Mouse (Mus musculus) midbrain, embryonic 12.5 days (tissue): Measurements from ENCODE around the gene Ddb1. TPM values are rescaled to one million over a fixed set of nuclear protein-coding genes. Genes with fewer than 3 reads are reported as not detected.

ENCODE experiments used
- ATAC-seq: fragments of 200-750 bp; cut with Nextera tagmentation; 2 replicates; pipeline ENCODE4 v1.8.0; 2017; ENCODE audit warnings: low read depth, moderate TSS enrichment, moderate library complexity; ENCODE audit not compliant: low FRiP score
- H3K27ac ChIP-seq: fragments of 300-500 bp; sonication (generic); replicated peaks from 2 replicates; pipeline ENCODE4 v1.5.1; 2016; ENCODE audit warnings: mild to moderate bottlenecking
- H3K27me3 ChIP-seq: fragments of 300-500 bp; sonication (generic); 2 replicates; pipeline ENCODE4 v1.6.1; 2016; ENCODE audit warnings: mild to moderate bottlenecking
- H3K36me3 ChIP-seq: fragments of 300-500 bp; sonication (generic); 2 replicates; pipeline ENCODE4 v1.6.1; 2016
- H3K4me1 ChIP-seq: fragments of 300-500 bp; sonication (generic); 2 replicates; pipeline ENCODE4 v1.6.1; 2016
- H3K4me2 ChIP-seq: fragments of 300-500 bp; sonication (generic); replicated peaks from 2 replicates; pipeline ENCODE4 v1.6.1; 2016; ENCODE audit warnings: mild to moderate bottlenecking, moderate library complexity
- H3K4me3 ChIP-seq: fragments of 300-500 bp; sonication (generic); 2 replicates; pipeline ENCODE4 v1.5.1; 2016; ENCODE audit warnings: mild to moderate bottlenecking
- H3K9ac ChIP-seq: fragments of 300-500 bp; sonication (generic); replicated peaks from 2 replicates; pipeline ENCODE4 v1.6.1; 2016; ENCODE audit warnings: mild to moderate bottlenecking, moderate library complexity
- H3K9me3 ChIP-seq: fragments of 300-500 bp; sonication (generic); 2 replicates; pipeline ENCODE4 v1.6.1; 2016; ENCODE audit warnings: mild to moderate bottlenecking
- WGBS: fragments of 180-500 bp; shearing (Covaris S2); methylation state at CpG from one replicate; pipeline ENCODE4 v1.1.7; 2016; 5-methylcytosine and 5-hydroxymethylcytosine counted together
- polyA plus RNA-seq: library from polyadenylated mRNA; unstranded; fragments of >200 nt; fragmentation: Nextera tagmentation; extraction: Ambion mirVana; gene quantifications from 2 replicates; pipeline ENCODE4 v1.2.1, GENCODE M21; 2016

Gene Ddb1
- polyA plus RNA-seq, 1 experiment from 2014 or later: 413 TPM

DNA sequence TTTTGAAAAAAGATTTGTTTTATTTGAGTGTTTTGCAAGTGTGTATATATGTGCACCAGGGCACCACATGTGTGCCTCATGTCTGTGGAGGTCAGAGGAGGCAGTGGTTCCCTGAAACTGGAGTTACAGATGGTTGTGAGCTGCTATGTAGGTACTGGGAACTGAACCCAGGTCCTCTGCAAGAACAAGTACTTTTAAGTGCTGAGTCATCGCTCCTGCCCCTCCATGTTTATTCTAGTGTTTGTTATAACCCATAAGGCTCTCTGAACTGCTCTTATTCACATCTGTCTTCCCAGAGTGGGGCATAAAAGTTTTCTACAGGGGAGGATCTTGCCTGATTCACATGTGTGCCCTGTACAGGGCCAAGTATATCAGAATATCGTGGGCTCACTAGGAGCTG is 5.5 kb upstream of the Ddb1 start:
- Histone ChIP-seq H3K9ac (no peak overlapping the region), H3K9me3 (no peaks in the 10 kb centered on the region), H3K36me3 (peaks cover 29% of the 10 kb centered on the region), H3K27ac (no peak overlapping the region), H3K4me3 (no peak overlapping the region), H3K4me1 (peaks cover 17% of the 10 kb centered on the region), H3K27me3 (no peaks in the 10 kb centered on the region), H3K4me2 (no peak overlapping the region)
- 91% methylated on average over 2 of the region's 2 CpGs for WGBS
- no peak for ATAC-seq

DNA sequence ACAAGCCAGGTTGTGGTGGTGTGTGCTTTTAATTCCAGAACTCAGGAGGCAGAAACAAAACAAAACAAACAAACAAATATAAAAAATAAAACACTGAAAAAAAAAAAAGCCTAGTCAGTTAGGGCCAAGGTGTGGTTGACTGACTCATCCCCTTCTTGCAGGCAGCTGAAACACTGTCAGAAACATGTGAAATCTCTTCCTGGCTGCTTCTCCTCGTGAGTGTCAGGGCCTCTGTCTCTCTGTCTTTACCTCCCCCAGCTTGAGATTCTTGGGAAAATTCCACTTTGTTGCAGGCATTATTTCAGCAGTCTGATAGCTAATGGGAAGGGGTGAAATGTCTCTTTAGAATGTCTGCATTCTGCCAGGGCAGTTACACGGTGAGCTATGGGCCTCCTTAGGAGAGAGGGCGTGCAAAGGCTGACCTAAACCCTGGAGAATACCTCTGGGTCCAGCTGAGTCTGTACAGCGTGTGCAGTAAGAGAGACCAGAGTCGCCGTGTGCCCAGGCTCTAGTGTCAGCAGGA is 2.8 kb upstream of the Ddb1 start:
- H3K27ac ChIP-seq: peak overlapping the region; percentile 96
- peaks cover 30% of the 10 kb centered on the region for H3K4me1 ChIP-seq
- WGBS: 4% methylated on average over 6 of the region's 6 CpGs

GRCm38 (mm10) chr19:10602787-10603186 is 2.3 kb upstream of the Ddb1 start:
- Histone ChIP-seq H3K4me1 (peaks cover 32% of the 10 kb centered on the region), H3K4me3 (peak overlapping the region; percentile 36), H3K4me2 (peak overlapping the region; percentile 57), H3K27ac (peak overlapping the region; percentile 96), H3K9ac (peak overlapping the region; percentile 75), H3K9me3 (no peaks in the 10 kb centered on the region), H3K27me3 (no peaks in the 10 kb centered on the region), H3K36me3 (peaks cover 18% of the 10 kb centered on the region)
- WGBS: 1% methylated on average over 9 of the region's 9 CpGs
- ATAC-seq: peak; percentile 68

More for the DNA sequence above, 2.8 kb upstream of the Ddb1 start:
- Histone ChIP-seq H3K9ac (peak overlapping the region; percentile 75), H3K4me2 (peak overlapping the region; percentile 57), H3K27me3 (no peaks in the 10 kb centered on the region), H3K4me3 (peak overlapping the region; percentile 36), H3K9me3 (no peaks in the 10 kb centered on the region), H3K36me3 (peaks cover 15% of the 10 kb centered on the region)
- ATAC-seq: peak; percentile 44

GRCm38 (mm10) chr19:10603660-10604523 is 1.2 kb upstream of the Ddb1 start:
- no peak for ATAC-seq
- WGBS: 86% methylated on average over 18 of the region's 18 CpGs
- H3K36me3 ChIP-seq: peaks cover 25% of the 10 kb centered on the region
- H3K27me3 ChIP-seq: no peaks in the 10 kb centered on the region
- H3K4me1 ChIP-seq: peaks cover 33% of the 10 kb centered on the region
- no peaks in the 10 kb centered on the region for H3K9me3 ChIP-seq
- no peak overlapping the region for H3K4me2 ChIP-seq
- no peak overlapping the region for H3K27ac ChIP-seq
- H3K4me3 ChIP-seq: no peak overlapping the region
- H3K9ac ChIP-seq: 0 out of 2 replicates have a peak overlapping the region, but pooled peaks have one; percentile 16

DNA sequence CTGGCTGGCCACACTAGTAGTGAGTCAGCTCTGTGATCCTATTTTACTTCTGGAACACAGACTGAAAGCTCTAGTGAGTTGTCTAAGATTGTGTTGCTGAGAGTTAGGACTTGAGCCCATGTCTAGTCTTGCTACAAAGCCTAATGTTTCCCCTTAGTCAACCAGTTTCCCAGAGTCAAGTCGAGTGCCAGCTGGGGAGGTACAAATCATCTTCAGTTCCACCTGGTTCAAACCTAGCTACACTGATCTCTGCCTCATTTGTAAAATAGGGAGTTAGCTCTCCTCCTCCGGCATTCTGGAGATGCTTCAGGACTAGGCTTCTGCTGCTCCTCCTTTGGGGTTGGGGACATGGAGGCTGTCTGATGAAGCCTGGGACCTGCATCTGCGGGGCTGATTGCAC is 593 bp upstream of the Ddb1 start:
- WGBS: 72% methylated on average over 3 of the region's 3 CpGs
- peak overlapping the region; percentile 96 for H3K4me3 ChIP-seq

GRCm38 (mm10) chr19:10605901-10606622 is 935 bp downstream of the Ddb1 start:
- Histone ChIP-seq H3K9ac (peak overlapping the region; percentile 94), H3K27ac (peak overlapping the region; percentile 90), H3K4me1 (peaks cover 33% of the 10 kb centered on the region), H3K9me3 (no peaks in the 10 kb centered on the region), H3K27me3 (no peaks in the 10 kb centered on the region), H3K4me2 (peak overlapping the region; percentile 86), H3K4me3 (peak overlapping the region; percentile 96), H3K36me3 (peaks cover 38% of the 10 kb centered on the region)
- ATAC-seq: no peak
- 6% methylated on average over 20 of the region's 20 CpGs for WGBS

More for the DNA sequence above, 593 bp upstream of the Ddb1 start:
- Histone ChIP-seq H3K9ac (peak overlapping the region; percentile 81), H3K36me3 (peaks cover 26% of the 10 kb centered on the region), H3K4me1 (peaks cover 33% of the 10 kb centered on the region), H3K27me3 (no peaks in the 10 kb centered on the region), H3K4me2 (peak overlapping the region; percentile 86), H3K27ac (peak overlapping the region; percentile 90), H3K9me3 (no peaks in the 10 kb centered on the region)
- no peak for ATAC-seq

DNA sequence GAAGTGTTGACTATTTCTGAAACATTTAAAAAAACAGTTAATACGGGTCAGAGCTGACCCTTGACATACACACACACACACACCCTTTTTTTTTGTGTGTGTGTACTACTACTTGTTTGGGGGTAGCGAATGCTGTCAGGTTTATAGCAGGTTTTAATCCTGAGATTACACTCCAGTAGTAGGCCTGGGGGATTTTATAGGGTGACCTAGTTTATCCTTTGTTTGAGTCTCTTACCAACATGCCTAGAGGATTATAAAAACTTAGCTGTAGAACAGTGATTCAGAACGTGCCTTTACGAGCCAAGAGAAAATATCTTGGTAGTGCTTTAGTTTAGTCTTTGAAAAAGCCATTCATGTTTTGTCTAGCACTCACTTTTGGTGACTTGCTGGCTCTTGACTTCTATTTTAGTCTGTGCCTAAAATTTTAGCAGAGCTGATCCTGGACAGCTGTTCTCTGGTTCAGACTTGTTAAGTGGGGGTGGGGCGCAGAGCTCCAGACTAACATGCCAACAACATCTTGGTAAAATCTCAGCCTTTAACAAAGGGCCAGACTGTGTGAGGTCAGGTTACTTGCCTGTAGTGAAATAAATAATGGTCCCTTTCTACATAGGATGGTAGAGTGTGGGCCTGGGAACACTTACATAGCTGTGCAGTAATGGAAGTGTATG is 3.6 kb downstream of the Ddb1 start:
- no peak for ATAC-seq
- H3K27me3 ChIP-seq: no peaks in the 10 kb centered on the region
- no peak overlapping the region for H3K4me2 ChIP-seq
- H3K9me3 ChIP-seq: no peaks in the 10 kb centered on the region
- 93% methylated on average over 5 of the region's 5 CpGs for WGBS
- H3K27ac ChIP-seq: no peak overlapping the region
- no peak overlapping the region for H3K9ac ChIP-seq
- peaks cover 24% of the 10 kb centered on the region for H3K4me1 ChIP-seq
- no peak overlapping the region for H3K4me3 ChIP-seq
- peaks cover 64% of the 10 kb centered on the region for H3K36me3 ChIP-seq

DNA sequence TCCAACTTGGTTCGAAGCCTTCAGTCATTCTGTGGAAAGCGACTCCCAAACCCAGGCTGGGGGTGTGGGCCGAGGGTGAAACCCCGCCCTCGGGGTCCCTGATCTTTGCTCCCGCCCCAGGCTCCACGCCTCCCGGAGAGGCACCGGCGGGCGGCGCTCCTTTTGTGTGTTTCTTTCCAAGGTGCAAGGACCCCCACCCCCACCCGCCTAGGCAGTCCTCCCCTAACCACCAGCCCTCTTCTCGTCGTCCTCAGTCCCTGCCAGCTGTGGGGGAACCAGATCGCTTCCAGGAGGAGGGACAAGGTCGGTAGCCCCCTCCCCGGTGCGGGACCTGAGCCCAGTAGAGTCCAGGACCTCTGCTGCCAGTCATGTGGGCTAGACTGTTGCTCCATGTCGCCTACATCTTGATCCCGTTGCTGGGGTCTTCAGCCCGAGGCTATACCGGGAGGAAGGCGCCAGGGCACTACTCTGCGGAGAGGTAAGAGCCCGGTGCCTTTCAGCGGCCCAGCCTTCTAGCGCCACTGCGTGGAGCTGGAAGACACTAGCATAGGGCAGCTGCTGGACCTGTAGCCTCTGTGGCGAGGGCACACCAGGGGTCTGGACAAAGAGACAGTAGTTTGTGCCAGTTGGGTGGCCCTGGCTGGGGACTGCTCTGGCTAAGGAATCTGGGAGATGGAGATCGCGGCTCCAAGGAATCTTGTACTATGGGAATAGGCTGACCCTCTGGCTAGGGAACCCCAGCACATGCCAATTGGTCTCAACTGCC is 29.2 kb downstream of the Ddb1 start, which contains the start of gene Vwce:
TSS of gene Vwce (plus strand) at position 108 of the 766 bp plus-strand sequence.
- peak within 1 kb of the TSS; percentile 43 for H3K9ac ChIP-seq
- 3% methylated on average over 32 of the region's 32 CpGs for WGBS
- peaks cover 21% of the 10 kb centered on the region for H3K27me3 ChIP-seq
- H3K9me3 ChIP-seq: no peaks in the 10 kb centered on the region
- ATAC-seq: peak; percentile 88
- peaks cover 14% of the 10 kb centered on the region for H3K4me1 ChIP-seq
- H3K4me2 ChIP-seq: peak within 1 kb of the TSS; percentile 66
- peaks cover 27% of the 10 kb centered on the region for H3K36me3 ChIP-seq
- H3K27ac ChIP-seq: no peak within 1 kb of the TSS
- H3K4me3 ChIP-seq: peak within 1 kb of the TSS; percentile 42

DNA sequence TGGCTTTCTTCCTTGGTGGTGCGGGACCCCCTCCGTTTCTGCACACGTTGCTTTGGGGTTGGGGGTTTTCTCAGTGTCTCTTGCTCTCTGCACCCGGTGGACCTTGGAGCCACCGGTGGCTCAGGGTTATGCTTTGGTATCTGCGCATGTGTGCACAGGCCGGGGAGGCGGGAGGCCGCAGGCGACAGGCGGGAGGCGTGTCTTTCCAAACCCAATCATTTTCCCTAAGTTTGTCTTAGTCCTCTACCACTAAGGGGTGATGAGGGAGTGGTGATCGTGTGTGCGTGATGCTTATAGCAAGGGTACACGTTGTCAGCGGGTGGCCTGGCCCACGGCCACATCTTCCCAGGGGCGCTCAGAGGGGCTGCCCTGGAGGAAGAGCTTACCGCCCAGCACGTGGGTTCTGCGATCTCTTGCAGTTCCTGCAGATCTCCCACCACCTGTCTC is 29.8 kb downstream of the Ddb1 start:
- H3K36me3 ChIP-seq: peaks cover 21% of the 10 kb centered on the region
- WGBS: 6% methylated on average over 21 of the region's 21 CpGs
- H3K4me3 ChIP-seq: peak overlapping the region; percentile 42
- H3K27me3 ChIP-seq: peaks cover 21% of the 10 kb centered on the region
- H3K27ac ChIP-seq: no peak overlapping the region
- peak overlapping the region; percentile 43 for H3K9ac ChIP-seq
- ATAC-seq: peak; percentile 79
- no peaks in the 10 kb centered on the region for H3K9me3 ChIP-seq
- peak overlapping the region; percentile 66 for H3K4me2 ChIP-seq
- H3K4me1 ChIP-seq: peaks cover 14% of the 10 kb centered on the region

GRCm38 (mm10) chr19:10637840-10638239 is 32.7 kb downstream of the Ddb1 start:
- H3K9me3 ChIP-seq: no peaks in the 10 kb centered on the region
- H3K4me2 ChIP-seq: no peak overlapping the region
- 72% methylated on average over 7 of the region's 7 CpGs for whole genome bisulfite sequencing
- no peak overlapping the region for H3K4me3 ChIP-seq
- H3K36me3 ChIP-seq: no peaks in the 10 kb centered on the region
- H3K4me1 ChIP-seq: peaks cover 14% of the 10 kb centered on the region
- no peak for ATAC-seq
- no peak overlapping the region for H3K27ac ChIP-seq
- H3K9ac ChIP-seq: no peak overlapping the region
- H3K27me3 ChIP-seq: peaks cover 21% of the 10 kb centered on the region

GRCm38 (mm10) chr19:10640080-10640479 is 35.0 kb downstream of the Ddb1 start:
- peaks cover 9% of the 10 kb centered on the region for H3K27me3 ChIP-seq
- H3K36me3 ChIP-seq: no peaks in the 10 kb centered on the region
- no peak for ATAC-seq
- no peaks in the 10 kb centered on the region for H3K9me3 ChIP-seq
- 28% methylated on average over 5 of the region's 5 CpGs for whole genome bisulfite sequencing
- no peak overlapping the region for H3K9ac ChIP-seq
- H3K27ac ChIP-seq: no peak overlapping the region
- no peak overlapping the region for H3K4me2 ChIP-seq
- H3K4me3 ChIP-seq: no peak overlapping the region
- H3K4me1 ChIP-seq: peaks cover 3% of the 10 kb centered on the region
